Mouse (Mus musculus) erythroblast, adult 5-6 weeks (primary cell): ENCODE results near the gene Cox4i1. TPM values are rescaled to one million over a fixed set of nuclear protein-coding genes. Genes with fewer than 3 reads are reported as not detected.

ENCODE experiments used
- ATAC-seq: replicated peaks from 2 replicates; pipeline ENCODE4 v1.8.0; 2016; ENCODE audit warnings: moderate number of reproducible peaks, mild to moderate bottlenecking, moderate TSS enrichment, inconsistent platforms; ENCODE audit not compliant: poor library complexity, low FRiP score, severe bottlenecking
- total RNA-seq, 2 experiments: library from RNA; stranded (forward) in 1 of 2; stranded (reverse) in 1 of 2; fragments of 150-400 nt in 1 of 2; fragments of 200-764, 138-1000 nt in 1 of 2; gene quantifications; 2 replicates each; pipeline versions ENCODE4 v1.2.3 to v1.2.4; 2015 to 2017; ENCODE audit warnings: low replicate concordance in 2 of 2

Cox4i1 gene
- total RNA-seq, 2 experiments from 2014 or later: 101 to 289 TPM

- ATAC-seq: no peak
Measured at GRCm38 (mm10) chr8:120687786-120688185, 19.8 kb downstream of the Cox4i1 start.

DNA sequence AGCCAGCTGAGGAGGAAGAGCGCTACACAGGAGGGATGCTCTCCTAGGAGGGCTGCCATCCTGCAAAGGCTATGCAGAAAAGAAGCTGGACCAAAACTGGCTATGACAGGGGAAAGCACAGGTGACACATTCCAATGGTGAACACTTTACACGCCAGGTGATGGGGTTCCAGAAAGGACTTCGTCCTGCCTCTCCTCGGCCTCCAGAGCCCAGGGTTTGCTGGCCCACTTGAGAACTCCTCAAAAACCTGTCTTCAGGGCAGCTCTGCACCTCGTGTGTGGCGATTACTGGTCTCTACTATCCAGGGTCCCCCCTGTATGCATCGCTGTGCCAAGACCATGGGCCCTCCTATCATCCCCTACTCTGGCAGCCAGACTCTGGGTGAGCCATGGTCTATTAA is 20.5 kb downstream of the Cox4i1 start:
- ATAC-seq: no peak

- no peak for ATAC-seq
Measured at GRCm38 (mm10) chr8:120692934-120693333, 24.9 kb downstream of the Cox4i1 start.

- ATAC-seq: no peak
Measured at GRCm38 (mm10) chr8:120693861-120694493, 26.0 kb downstream of the Cox4i1 start.

DNA sequence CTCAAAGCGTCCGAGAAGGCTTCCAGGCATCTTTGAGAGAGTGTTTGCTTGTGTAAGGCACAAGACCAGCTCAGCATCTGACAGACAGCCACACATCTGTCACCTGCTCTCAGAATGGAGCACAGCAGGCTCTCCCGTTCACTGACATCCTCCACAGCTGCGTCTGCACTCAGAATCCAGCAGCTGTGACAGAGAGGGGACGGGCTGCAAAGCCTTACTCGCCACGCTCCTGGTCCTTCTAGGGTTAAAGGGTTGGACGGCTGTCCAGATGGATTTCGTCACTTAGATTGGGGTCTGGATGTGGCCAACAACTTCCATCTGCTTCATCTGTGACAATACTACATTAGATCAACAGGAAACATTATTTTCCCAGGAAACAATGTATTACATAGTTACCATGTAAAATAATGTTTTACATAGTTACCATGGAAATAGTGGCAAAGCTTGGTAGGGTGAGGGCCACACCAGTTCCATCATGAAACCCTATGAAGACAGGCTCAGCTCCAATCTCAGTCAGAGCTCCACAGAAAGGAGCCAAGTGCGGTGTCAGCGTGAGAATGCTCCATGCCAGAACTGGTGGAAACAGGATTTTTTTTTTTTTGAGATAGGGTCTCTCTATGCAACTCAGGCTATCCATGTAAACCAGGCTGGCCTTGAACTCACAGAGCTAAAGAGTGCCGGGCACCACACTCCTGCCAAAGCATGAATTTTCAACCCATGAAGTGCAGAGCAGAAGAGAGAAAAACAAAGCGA is 28.6 kb downstream of the Cox4i1 start:
- no peak for ATAC-seq

DNA sequence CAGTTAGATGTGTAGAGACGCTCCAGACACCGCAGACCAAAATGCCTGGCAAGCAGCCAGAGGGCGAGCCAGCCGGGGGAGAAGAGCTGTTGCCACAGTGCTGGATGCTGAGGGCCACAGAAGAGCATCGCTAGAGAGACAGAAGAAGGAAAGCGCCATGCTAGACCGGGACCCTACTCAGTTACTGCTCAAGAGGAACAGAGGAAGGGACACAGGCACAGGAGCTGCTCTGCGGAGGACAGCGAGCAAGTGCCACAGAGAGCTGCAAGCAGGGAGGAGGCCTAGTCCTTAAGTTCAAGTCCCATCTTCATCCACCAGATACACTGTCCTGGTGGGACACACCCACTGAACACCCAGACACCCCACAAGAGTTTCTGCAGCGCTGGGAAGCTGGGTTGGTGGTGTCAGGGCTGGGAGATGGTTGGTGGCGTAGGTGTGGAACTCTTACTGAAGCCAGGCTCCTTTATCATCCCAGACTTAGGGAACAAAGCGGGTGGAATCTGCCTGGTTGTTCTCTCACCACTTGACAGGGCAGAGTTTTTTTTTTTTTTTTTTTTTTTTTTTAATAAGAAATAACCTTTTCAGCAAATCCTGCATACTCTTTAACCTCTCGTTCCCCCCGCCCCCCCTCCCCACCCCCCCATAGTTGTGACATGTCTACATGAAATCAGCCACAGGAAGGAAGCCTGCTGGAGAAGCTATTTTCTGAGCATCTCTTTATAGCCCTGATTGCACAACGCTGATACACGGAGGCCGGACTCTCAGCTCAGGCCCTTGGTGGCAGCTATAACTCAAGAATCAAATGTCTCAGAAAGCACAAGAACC is 29.3 kb downstream of the Cox4i1 start:
- ATAC-seq: 0 out of 2 replicates have a peak, but pooled peaks have one; percentile 14

DNA sequence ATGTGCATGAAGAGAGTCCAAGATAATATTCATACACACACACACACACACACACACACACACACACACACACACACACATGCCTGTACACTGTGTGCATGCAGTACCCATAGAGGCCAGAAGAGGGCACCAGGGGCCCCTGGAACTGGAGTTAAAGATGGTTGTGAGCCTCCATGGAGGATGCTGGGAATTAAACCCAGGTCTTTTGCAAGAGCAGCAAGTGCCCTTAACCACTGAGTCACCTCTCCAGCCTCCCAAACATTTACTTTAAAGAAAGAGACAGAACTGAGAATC is 29.9 kb downstream of the Cox4i1 start:
- 0 out of 2 replicates have a peak, but pooled peaks have one; percentile 49 for ATAC-seq

DNA sequence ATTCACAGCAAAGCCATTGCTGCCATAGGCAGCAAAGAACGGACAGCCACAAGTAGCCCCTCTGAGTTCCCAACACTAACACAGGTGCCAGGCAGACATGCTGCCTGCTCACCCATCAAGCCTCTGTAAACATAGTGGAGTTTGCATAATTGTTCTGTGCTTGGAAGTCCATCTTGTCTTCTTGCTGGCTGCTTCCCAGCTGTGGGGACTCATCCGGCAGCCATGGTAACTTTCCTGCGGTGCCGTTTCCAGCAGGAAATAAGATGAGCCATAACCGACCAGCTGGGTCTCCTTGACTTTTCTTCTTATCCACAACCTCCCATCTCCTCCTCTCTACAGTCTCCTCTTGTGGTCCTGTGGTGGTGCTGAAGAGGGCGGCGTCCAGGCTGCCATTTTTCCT is 30.4 kb downstream of the Cox4i1 start:
- ATAC-seq: no peak

- no peak for ATAC-seq
Measured at GRCm38 (mm10) chr8:120699079-120699478, 31.1 kb downstream of the Cox4i1 start.

- ATAC-seq: no peak
Measured at GRCm38 (mm10) chr8:120699565-120699964, 31.5 kb downstream of the Cox4i1 start.

- ATAC-seq: no peak
Measured at GRCm38 (mm10) chr8:120700053-120700452, 32.0 kb downstream of the Cox4i1 start.

GRCm38 (mm10) chr8:120701758-120702465 is 33.9 kb downstream of the Cox4i1 start:
- ATAC-seq: no peak

DNA sequence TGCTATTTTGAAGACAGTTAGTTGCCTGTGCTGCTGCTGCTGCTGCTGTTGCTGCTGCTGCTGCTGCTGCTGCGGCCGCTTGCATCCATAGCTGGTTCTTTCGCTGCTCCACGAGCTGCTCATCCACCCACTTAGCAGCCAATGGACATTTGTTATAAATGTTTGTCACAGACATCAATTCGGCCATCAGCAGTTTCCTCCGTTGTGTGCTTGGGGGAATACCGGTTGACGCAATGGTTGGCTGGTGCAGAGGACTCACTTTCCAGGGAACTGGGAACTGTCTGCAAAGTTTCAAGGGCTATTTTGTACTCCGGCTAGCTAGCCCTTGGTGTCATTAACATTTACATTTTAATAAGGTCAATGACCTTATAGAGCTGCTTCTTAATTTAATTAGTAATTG is 36.2 kb downstream of the Cox4i1 start:
- no peak for ATAC-seq

DNA sequence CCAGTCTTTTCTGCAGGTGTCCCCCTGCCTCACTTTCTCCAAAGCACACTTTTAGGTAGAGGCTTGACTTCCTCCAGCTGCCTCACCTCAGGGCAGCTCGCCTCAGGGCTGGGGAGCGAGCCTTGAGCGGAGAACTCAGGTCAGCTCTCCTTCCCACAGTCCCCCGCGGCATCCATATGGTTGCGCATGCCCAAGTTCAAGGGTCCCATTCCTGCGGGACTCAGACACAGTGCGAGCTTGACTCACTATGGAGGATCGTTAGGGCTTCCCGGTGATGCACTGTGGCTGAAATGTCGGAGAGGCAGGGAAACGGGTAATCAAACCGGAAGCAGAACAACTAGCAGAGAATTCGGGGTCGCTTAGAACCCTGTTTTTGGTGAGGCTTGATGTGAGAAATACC is 37.1 kb downstream of the Cox4i1 start:
- no peak for ATAC-seq

- ATAC-seq: no peak
Measured at GRCm38 (mm10) chr8:120706193-120706592, 38.2 kb downstream of the Cox4i1 start.

DNA sequence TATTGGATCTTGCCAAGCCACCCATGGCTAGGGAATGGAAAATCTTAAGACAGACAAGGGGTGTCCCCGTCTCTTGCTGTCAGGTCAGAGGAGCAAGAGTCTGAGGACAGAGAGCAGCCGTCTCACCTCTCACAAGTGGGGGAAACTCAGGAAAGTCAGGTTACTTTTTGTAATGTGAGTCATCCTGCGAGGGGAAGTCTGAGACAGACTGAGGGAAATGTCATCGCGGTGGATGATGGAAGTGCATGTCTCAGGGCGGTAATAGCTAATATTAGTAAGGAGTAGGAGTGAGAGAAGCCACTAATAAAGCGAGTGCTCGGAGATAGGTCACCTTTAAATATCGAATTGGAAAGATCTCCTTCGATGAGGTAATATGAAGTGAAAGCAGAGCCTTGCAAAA is 41.2 kb downstream of the Cox4i1 start:
- no peak for ATAC-seq

- ATAC-seq: no peak
Measured at GRCm38 (mm10) chr8:120715200-120715599, 47.2 kb downstream of the Cox4i1 start.

DNA sequence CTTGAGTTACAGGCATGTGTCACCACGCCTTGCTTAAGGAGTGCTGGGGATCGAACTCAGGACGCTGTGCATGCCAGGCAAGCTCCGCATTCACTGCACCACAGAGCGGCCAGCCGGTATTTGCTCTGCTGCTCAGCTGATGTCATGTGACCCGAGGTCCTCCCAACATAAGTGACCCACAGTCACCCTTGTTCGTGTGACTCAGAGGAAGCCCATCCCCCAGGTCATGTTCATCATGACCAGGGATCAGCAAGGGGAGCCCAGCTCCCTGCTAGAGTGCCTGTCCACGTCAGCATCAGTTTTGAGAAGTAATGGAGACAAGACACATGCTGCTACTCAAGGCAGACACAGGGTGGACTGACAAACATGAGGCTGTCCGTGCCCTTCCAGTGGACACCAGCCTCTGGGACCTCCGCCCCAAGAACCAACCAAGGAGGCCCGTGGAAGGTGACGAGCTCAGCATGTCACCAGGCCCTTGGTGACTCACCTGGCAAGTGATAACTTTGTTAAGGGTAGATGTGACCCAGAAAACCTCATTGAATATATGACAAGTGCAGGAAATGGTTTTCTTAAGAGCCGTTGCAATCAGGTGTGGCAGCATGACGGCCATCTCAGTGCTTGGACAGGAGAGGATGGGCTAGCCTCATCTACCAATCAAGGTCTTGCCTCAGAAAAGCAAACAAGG is 48.1 kb downstream of the Cox4i1 start:
- no peak for ATAC-seq

- no peak for ATAC-seq
Measured at GRCm38 (mm10) chr8:120719586-120720236, 51.7 kb downstream of the Cox4i1 start.
